ENCODE assay signal across 10 mouse cellular contexts in genomic region chr9:35400831-35401230, GRCm38 (mm10). TPM values are rescaled to one million over a fixed set of nuclear protein-coding genes. Genes with fewer than 3 reads are reported as not detected.
A peak's percentile ranks its signal among the peaks of the same experiment; 100 is the strongest.
DNase-seq lines count a peak whose midpoint lies in the region; ATAC-seq lines count a peak whose summit lies in the region.
"Had no signal": no experiment of that assay in that cellular context is flagged by ENCODE, and none has a peak within 500 bp of the region (broad histone marks: within the 10 kb centered on the region; RNA-seq: fewer than 3 reads in every experiment).

No protein-coding gene starts in this region.

- DNase-seq in heart, postnatal 10 days, result no peak
- DNase-seq in embryonic facial prominence, embryonic 11.5 days (ENCODE audit: low spot score), result peak; percentile 59
- peak; percentile 25 for DNase-seq in hindbrain, embryonic 10.5 days (ENCODE audit: low spot score)
- DNase-seq in urinary bladder, postnatal 10 days (ENCODE audit: low spot score), result no peak
- DNase-seq in gastrocnemius, adult 18-20 months (ENCODE audit: low spot score), result no peak
- DNase-seq: right cerebral cortex, postnatal 14 days had no signal

- peaks cover 6% of the 10 kb centered on the region for H3K27me3 ChIP-seq in heart, embryonic 15.5 days
- no peaks in the 10 kb centered on the region for H3K27me3 ChIP-seq in embryonic facial prominence, embryonic 11.5 days (ENCODE audit: control insufficient read depth, insufficient read depth, low read length)
- peaks cover 61% of the 10 kb centered on the region for H3K27me3 ChIP-seq in hindbrain, embryonic 10.5 days (ENCODE audit: insufficient read depth, poor library complexity, severe bottlenecking)
- H3K27me3 ChIP-seq in midbrain, embryonic 13.5 days, result peaks cover 19% of the 10 kb centered on the region

- no peak overlapping the region for H3K9ac ChIP-seq in heart, embryonic 15.5 days
- no peak overlapping the region for H3K9ac ChIP-seq in embryonic facial prominence, embryonic 11.5 days (replicated peaks; ENCODE audit: low read length)
- H3K9ac ChIP-seq in midbrain, embryonic 13.5 days (replicated peaks), result peak overlapping the region; percentile 37; the same call in 1 of the 2 replicates

- intact Hi-C loops in heart, postnatal 10 days (cut with DNase I), result no loop called here

- H3K4me1 ChIP-seq in heart, embryonic 15.5 days (replicated peaks), result peaks cover 18% of the 10 kb centered on the region
- 0 out of 2 replicates have a peak, but pooled peaks cover 2% of the 10 kb centered on the region for H3K4me1 ChIP-seq in embryonic facial prominence, embryonic 11.5 days (ENCODE audit: control insufficient read depth, insufficient read depth, low read length)
- H3K4me1 ChIP-seq in hindbrain, embryonic 10.5 days (replicated peaks), result peaks cover 38% of the 10 kb centered on the region
- H3K4me1 ChIP-seq in midbrain, embryonic 13.5 days (replicated peaks), result peaks cover 42% of the 10 kb centered on the region

- 10% methylated on average over 9 of the region's 9 CpGs for WGBS in heart, embryonic 15.5 days
- 1% methylated on average over 9 of the region's 9 CpGs for WGBS in embryonic facial prominence, embryonic 11.5 days
- WGBS in hindbrain, embryonic 10.5 days, result 2% methylated on average over 9 of the region's 9 CpGs
- 0% methylated on average over 9 of the region's 9 CpGs for WGBS in midbrain, embryonic 13.5 days

- H3K36me3 ChIP-seq in heart, embryonic 15.5 days, result no peaks in the 10 kb centered on the region
- no peaks in the 10 kb centered on the region for H3K36me3 ChIP-seq in embryonic facial prominence, embryonic 11.5 days (replicated peaks; ENCODE audit: control insufficient read depth, insufficient read depth, low read depth, low read length)
- no peaks in the 10 kb centered on the region for H3K36me3 ChIP-seq in hindbrain, embryonic 10.5 days
- H3K36me3 ChIP-seq in midbrain, embryonic 13.5 days, result no peaks in the 10 kb centered on the region

- no peaks in the 10 kb centered on the region for H3K9me3 ChIP-seq in heart, embryonic 15.5 days (replicated peaks)
- H3K9me3 ChIP-seq in embryonic facial prominence, embryonic 11.5 days (replicated peaks; ENCODE audit: control insufficient read depth, low read length), result no peaks in the 10 kb centered on the region
- no peaks in the 10 kb centered on the region for H3K9me3 ChIP-seq in hindbrain, embryonic 10.5 days
- H3K9me3 ChIP-seq in midbrain, embryonic 13.5 days, result no peaks in the 10 kb centered on the region; the same call in 1 of the 2 replicates

- H3K4me2 ChIP-seq in heart, embryonic 15.5 days, result peak overlapping the region; percentile 35
- H3K4me2 ChIP-seq in embryonic facial prominence, embryonic 11.5 days (ENCODE audit: low read depth, low read length), result no peak overlapping the region
- H3K4me2 ChIP-seq in midbrain, embryonic 13.5 days (replicated peaks), result peak overlapping the region; percentile 33

- no peak overlapping the region for H3K4me3 ChIP-seq in heart, embryonic 15.5 days
- no peak overlapping the region for H3K4me3 ChIP-seq in embryonic facial prominence, embryonic 11.5 days (ENCODE audit: low read depth, low read length)
- peak overlapping the region; percentile 28 for H3K4me3 ChIP-seq in hindbrain, embryonic 10.5 days
- no peak overlapping the region for H3K4me3 ChIP-seq in midbrain, embryonic 13.5 days (replicated peaks)

- no peak for ATAC-seq in heart, embryonic 15.5 days (replicated peaks; ENCODE audit: insufficient number of reproducible peaks, insufficient read depth, low FRiP score, low read depth)
- ATAC-seq in embryonic facial prominence, embryonic 11.5 days (replicated peaks; ENCODE audit: insufficient number of reproducible peaks, low FRiP score, low TSS enrichment, low read depth), result no peak
- peak; percentile 57 for ATAC-seq in midbrain, embryonic 13.5 days
- no peak for ATAC-seq in megakaryocyte progenitor cell, adult 5-6 weeks (replicated peaks; ENCODE audit: poor library complexity)

- no peak overlapping the region for H3K27ac ChIP-seq in heart, embryonic 15.5 days
- no peak overlapping the region for H3K27ac ChIP-seq in embryonic facial prominence, embryonic 11.5 days (replicated peaks; ENCODE audit: low read depth, low read length)
- peak overlapping the region; percentile 77 for H3K27ac ChIP-seq in hindbrain, embryonic 10.5 days
- H3K27ac ChIP-seq in midbrain, embryonic 13.5 days, result peak overlapping the region; percentile 71
- H3K27ac ChIP-seq: stomach, postnatal 0 days had no signal

RNA-seq across cellular contexts. Expression of gene Cdon, which starts 20.1 kb away (rescaled TPM):
- polyA plus RNA-seq in heart, embryonic 15.5 days (2015; fragmentation: Nextera tagmentation; extraction: Ambion mirVana), result 6.8 and 7.5 TPM in 2 replicates
- 10 to 100 TPM; 19.7 to 31.2 TPM for total RNA-seq in heart, postnatal 10 days (2021)
- polyA plus RNA-seq in embryonic facial prominence, embryonic 11.5 days (2014; fragmentation: Nextera tagmentation; extraction: Ambion mirVana), result 7.5 and 9.4 TPM in 2 replicates
- 11.7 and 15.4 TPM in 2 replicates for polyA plus RNA-seq in hindbrain, embryonic 10.5 days (2016; fragmentation: Nextera tagmentation; extraction: Ambion mirVana)
- polyA plus RNA-seq in midbrain, embryonic 13.5 days (2015; fragmentation: Nextera tagmentation; extraction: Ambion mirVana), result 9.2 and 10.7 TPM in 2 replicates
- total RNA-seq in gastrocnemius, adult 18-20 months (2021), result 10 to 100 TPM in 1 of 2 experiments, 1 to 10 TPM in 1; 9.5 to 10.4 TPM
- 0.67 and 1.3 TPM in 2 replicates for total RNA-seq in megakaryocyte progenitor cell, adult 5-6 weeks (2015)
- 0.37 and 1.0 TPM in 2 replicates for total RNA-seq in megakaryocyte progenitor cell, adult 5-6 weeks (2017)

Comparison
In these comparisons a context has a peak if more than half of its experiments do, and no peak if none do; other contexts are left out.
1. H3K27ac ChIP-seq: peak in hindbrain, embryonic 10.5 days (single experiment) and midbrain, embryonic 13.5 days (single experiment); none in heart, embryonic 15.5 days (single experiment) and embryonic facial prominence, embryonic 11.5 days (single experiment).
2. DNase-seq: peak in embryonic facial prominence, embryonic 11.5 days (single experiment) and hindbrain, embryonic 10.5 days (single experiment); none in heart, postnatal 10 days (0 of 2), urinary bladder, postnatal 10 days (single experiment) and gastrocnemius, adult 18-20 months (single experiment).